Mouse (Mus musculus): Measurements from ENCODE around the gene Slc7a6os. TPM values are rescaled to one million over a fixed set of nuclear protein-coding genes. Genes with fewer than 3 reads are reported as not detected.

The Slc7a6os gene
- polyA plus RNA-seq, 1 experiment from 2014 or later, result 17.0 TPM

GRCm38 (mm10) chr8:106159876-106160275, 50.9 kb downstream of the Slc7a6os start:
- Histone ChIP-seq H3K4me1 (replicated peaks; ENCODE audit: control insufficient read depth, insufficient read depth, low read length) (no peaks in the 10 kb centered on the region), H3K4me2 (replicated peaks; ENCODE audit: low read depth) (no peak overlapping the region), H3K36me3 (ENCODE audit: control insufficient read depth, insufficient read depth) (peaks cover 28% of the 10 kb centered on the region), H3K9me3 (ENCODE audit: control insufficient read depth) (no peaks in the 10 kb centered on the region), H3K27ac (ENCODE audit: low read depth, low read length) (no peak overlapping the region), H3K27me3 (replicated peaks; ENCODE audit: control insufficient read depth, insufficient read depth, low read length) (no peaks in the 10 kb centered on the region), H3K9ac (ENCODE audit: low read depth, low read length) (no peak overlapping the region), H3K4me3 (ENCODE audit: low read depth, low read length) (no peak overlapping the region)
- WGBS, result 92% methylated on average over 6 of the region's 6 CpGs
- no peak for TF ChIP-seq CTCF (IDR thresholded peaks at IDR 0.05; ENCODE audit: low read depth)
- no peak for ATAC-seq

- no peak for ATAC-seq
- TF ChIP-seq CTCF (IDR thresholded peaks at IDR 0.05; ENCODE audit: low read depth), result no peak
Observed at GRCm38 (mm10) chr8:106158381-106158780, 52.4 kb downstream of the Slc7a6os start.

DNA sequence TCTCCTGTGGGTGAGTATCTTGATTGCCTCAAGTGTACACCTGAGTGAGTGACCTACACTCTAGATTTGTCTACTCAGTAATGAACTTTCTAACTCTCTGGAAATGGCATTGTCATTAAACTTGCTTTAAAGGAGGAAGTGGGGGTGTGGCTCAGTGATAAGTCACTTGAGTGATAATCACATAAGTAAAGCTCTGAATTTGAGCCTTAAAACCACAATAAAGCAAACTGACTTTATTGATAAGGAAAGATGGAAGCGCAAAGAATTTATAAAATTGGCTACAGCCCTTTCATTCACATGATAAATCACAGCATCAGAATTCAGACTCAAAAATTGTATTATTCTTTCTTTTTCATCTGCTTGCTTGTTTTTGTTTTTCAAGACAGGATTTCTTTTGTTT, 53.3 kb downstream of the Slc7a6os start:
- H3K9ac ChIP-seq (ENCODE audit: low read depth, low read length), result no peak overlapping the region
- no peak overlapping the region for H3K4me3 ChIP-seq (ENCODE audit: low read depth, low read length)
- WGBS, result 48% methylated on average over 1 of the region's 1 CpGs
- H3K27ac ChIP-seq (ENCODE audit: low read depth, low read length), result no peak overlapping the region
- H3K9me3 ChIP-seq (ENCODE audit: control insufficient read depth), result no peaks in the 10 kb centered on the region
- H3K4me1 ChIP-seq (replicated peaks; ENCODE audit: control insufficient read depth, insufficient read depth, low read length), result no peaks in the 10 kb centered on the region
- H3K4me2 ChIP-seq (replicated peaks; ENCODE audit: low read depth), result no peak overlapping the region
- H3K27me3 ChIP-seq (replicated peaks; ENCODE audit: control insufficient read depth, insufficient read depth, low read length), result no peaks in the 10 kb centered on the region
- TF ChIP-seq CTCF (IDR thresholded peaks at IDR 0.05; ENCODE audit: low read depth), result no peak
- no peak for ATAC-seq
- peaks cover 21% of the 10 kb centered on the region for H3K36me3 ChIP-seq (ENCODE audit: control insufficient read depth, insufficient read depth)

More at GRCm38 (mm10) chr8:106158381-106158780, 52.4 kb downstream of the Slc7a6os start:
- Histone ChIP-seq H3K9ac (ENCODE audit: low read depth, low read length) (no peak overlapping the region), H3K4me1 (replicated peaks; ENCODE audit: control insufficient read depth, insufficient read depth, low read length) (no peaks in the 10 kb centered on the region), H3K36me3 (ENCODE audit: control insufficient read depth, insufficient read depth) (peaks cover 24% of the 10 kb centered on the region), H3K4me3 (ENCODE audit: low read depth, low read length) (no peak overlapping the region), H3K9me3 (ENCODE audit: control insufficient read depth) (no peaks in the 10 kb centered on the region), H3K4me2 (replicated peaks; ENCODE audit: low read depth) (no peak overlapping the region), H3K27ac (ENCODE audit: low read depth, low read length) (no peak overlapping the region), H3K27me3 (replicated peaks; ENCODE audit: control insufficient read depth, insufficient read depth, low read length) (no peaks in the 10 kb centered on the region)
- WGBS, result 93% methylated on average over 10 of the region's 10 CpGs

DNA sequence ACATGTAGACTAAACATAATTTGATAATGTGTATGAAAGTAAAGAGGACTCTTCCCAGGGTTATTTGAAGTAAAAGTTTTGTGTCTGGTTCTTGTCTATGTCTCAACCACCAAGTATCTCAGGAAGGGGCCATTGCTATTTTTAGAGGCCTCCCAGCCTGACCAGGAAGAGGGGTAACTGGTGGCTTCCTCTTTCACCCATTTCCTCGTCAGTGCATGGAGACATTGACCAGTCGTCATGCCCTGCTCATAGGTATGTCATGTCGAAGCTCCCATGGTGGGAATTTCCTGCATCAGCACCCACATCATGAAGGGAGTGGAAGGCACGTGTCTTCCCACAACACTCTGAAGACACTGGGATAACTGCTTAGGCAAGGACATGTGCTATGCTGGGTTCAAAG, 57.9 kb downstream of the Slc7a6os start:
- ATAC-seq, result no peak
- H3K36me3 ChIP-seq (ENCODE audit: control insufficient read depth, insufficient read depth), result no peaks in the 10 kb centered on the region; the same call in 1 of the 2 replicates
- no peak for TF ChIP-seq CTCF (IDR thresholded peaks at IDR 0.05; ENCODE audit: low read depth)
- H3K9ac ChIP-seq (ENCODE audit: low read depth, low read length), result no peak overlapping the region
- H3K27me3 ChIP-seq (replicated peaks; ENCODE audit: control insufficient read depth, insufficient read depth, low read length), result no peaks in the 10 kb centered on the region
- H3K27ac ChIP-seq (ENCODE audit: low read depth, low read length), result no peak overlapping the region
- H3K4me3 ChIP-seq (ENCODE audit: low read depth, low read length), result no peak overlapping the region
- H3K4me2 ChIP-seq (replicated peaks; ENCODE audit: low read depth), result no peak overlapping the region
- no peaks in the 10 kb centered on the region for H3K4me1 ChIP-seq (replicated peaks; ENCODE audit: control insufficient read depth, insufficient read depth, low read length)
- WGBS, result 64% methylated on average over 4 of the region's 4 CpGs
- H3K9me3 ChIP-seq (ENCODE audit: control insufficient read depth), result no peaks in the 10 kb centered on the region

GRCm38 (mm10) chr8:106151041-106151440, 59.7 kb downstream of the Slc7a6os start:
- no peak for ATAC-seq
- Histone ChIP-seq H3K36me3 (ENCODE audit: control insufficient read depth, insufficient read depth) (no peaks in the 10 kb centered on the region; the same call in 1 of the 2 replicates), H3K9me3 (ENCODE audit: control insufficient read depth) (no peaks in the 10 kb centered on the region), H3K4me1 (replicated peaks; ENCODE audit: control insufficient read depth, insufficient read depth, low read length) (no peaks in the 10 kb centered on the region), H3K4me2 (replicated peaks; ENCODE audit: low read depth) (peak overlapping the region; percentile 78), H3K27me3 (replicated peaks; ENCODE audit: control insufficient read depth, insufficient read depth, low read length) (no peaks in the 10 kb centered on the region), H3K9ac (ENCODE audit: low read depth, low read length) (no peak overlapping the region), H3K27ac (ENCODE audit: low read depth, low read length) (no peak overlapping the region), H3K4me3 (ENCODE audit: low read depth, low read length) (peak overlapping the region; percentile 63)
- no peak for TF ChIP-seq CTCF (IDR thresholded peaks at IDR 0.05; ENCODE audit: low read depth)
- WGBS, result 82% methylated on average over 9 of the region's 9 CpGs

Other genes starting within 250 kb of the Slc7a6os start
- gene Slc12a4, start 244.8 kb downstream of the Slc7a6os start, polyA plus RNA-seq (2015; fragmentation: Nextera tagmentation; extraction: Ambion mirVana), result 6.8 and 8.0 TPM in 2 replicates
- gene Dpep3, start 231.5 kb downstream of the Slc7a6os start, polyA plus RNA-seq (2015; fragmentation: Nextera tagmentation; extraction: Ambion mirVana), result not detected in 2 replicates
- gene Dus2, start 219.6 kb downstream of the Slc7a6os start, polyA plus RNA-seq (2015; fragmentation: Nextera tagmentation; extraction: Ambion mirVana), result 7.6 and 8.3 TPM in 2 replicates
- gene Dpep2nb, start 205.0 kb downstream of the Slc7a6os start, polyA plus RNA-seq (2015; fragmentation: Nextera tagmentation; extraction: Ambion mirVana), result not detected in 2 replicates
- gene Ddx28, start 199.1 kb downstream of the Slc7a6os start, polyA plus RNA-seq (2015; fragmentation: Nextera tagmentation; extraction: Ambion mirVana), result 7.5 and 8.5 TPM in 2 replicates
- gene Nfatc3, start 152.1 kb downstream of the Slc7a6os start, polyA plus RNA-seq (2015; fragmentation: Nextera tagmentation; extraction: Ambion mirVana), result 3.1 and 4.1 TPM in 2 replicates
- 9.2 and 11.0 TPM in 2 replicates for gene Esrp2, start 74.0 kb downstream of the Slc7a6os start, polyA plus RNA-seq (2015; fragmentation: Nextera tagmentation; extraction: Ambion mirVana)
- gene Pla2g15, start 60.5 kb downstream of the Slc7a6os start, polyA plus RNA-seq (2015; fragmentation: Nextera tagmentation; extraction: Ambion mirVana), result 7.4 and 7.9 TPM in 2 replicates
- 18.0 and 18.4 TPM in 2 replicates for gene Slc7a6, start 42.1 kb downstream of the Slc7a6os start, polyA plus RNA-seq (2015; fragmentation: Nextera tagmentation; extraction: Ambion mirVana)
- gene Prmt7, start within 50 bp of the Slc7a6os start, polyA plus RNA-seq (2015; fragmentation: Nextera tagmentation; extraction: Ambion mirVana), result 11.7 and 12.2 TPM in 2 replicates
- 10.6 and 11.8 TPM in 2 replicates for gene Smpd3, start 127.1 kb upstream of the Slc7a6os start, polyA plus RNA-seq (2015; fragmentation: Nextera tagmentation; extraction: Ambion mirVana)
- 5.6 and 6.6 TPM in 2 replicates for gene Zfp90, start 204.4 kb upstream of the Slc7a6os start, polyA plus RNA-seq (2015; fragmentation: Nextera tagmentation; extraction: Ambion mirVana)

Measured in intestine, postnatal 0 days (tissue).